Mouse (Mus musculus): ENCODE measurements around the gene Gm11127. TPM values are rescaled to one million over a fixed set of nuclear protein-coding genes. Genes with fewer than 3 reads are reported as not detected.

Gene Gm11127
- total RNA-seq, 4 experiments from 2014 or later: 1.00 to 5.0 (median 2.2) TPM

Other genes starting within 250 kb of the Gm11127 start
- 10 to 100 TPM in 1 of 4 experiments, 1 to 10 TPM in 3; 4.9 to 11.0 (median 7.3) TPM for gene Ier3, start 236.7 kb downstream of the Gm11127 start, total RNA-seq (2022)
- gene Flot1, start 235.1 kb downstream of the Gm11127 start, total RNA-seq (2022): 100 to 1,000 TPM; 124 to 142 (median 137) TPM
- gene Tubb5, start 220.1 kb downstream of the Gm11127 start, total RNA-seq (2022): 100 to 1,000 TPM; 339 to 357 (median 343) TPM
- 10 to 100 TPM; 16.9 to 20.1 (median 18.3) TPM for gene Mdc1, start 216.9 kb downstream of the Gm11127 start, total RNA-seq (2022)
- 1 to 10 TPM; 1.8 to 3.7 (median 1.9) TPM for gene Nrm, start 197.1 kb downstream of the Gm11127 start, total RNA-seq (2022)
- 10 to 100 TPM in 2 of 4 experiments, 1 to 10 TPM in 2; 6.5 to 19.5 (median 12.8) TPM for gene Ppp1r18, start 192.8 kb downstream of the Gm11127 start, total RNA-seq (2022)
- 10 to 100 TPM; 28.3 to 35.3 (median 31.4) TPM for gene Dhx16, start 178.6 kb downstream of the Gm11127 start, total RNA-seq (2022)
- 10 to 100 TPM; 45.9 to 61.4 (median 50.0) TPM for gene 2310061I04Rik, start 160.9 kb downstream of the Gm11127 start, total RNA-seq (2022)
- 10 to 100 TPM; 53.2 to 64.1 (median 60.0) TPM for gene Atat1, start 148.3 kb downstream of the Gm11127 start, total RNA-seq (2022)
- gene Mrps18b, start 142.0 kb downstream of the Gm11127 start, total RNA-seq (2022): 10 to 100 TPM; 39.0 to 57.9 (median 42.8) TPM
- gene Ppp1r10, start 141.9 kb downstream of the Gm11127 start, total RNA-seq (2022): 10 to 100 TPM; 71.6 to 79.8 (median 74.6) TPM
- gene Abcf1, start 88.6 kb downstream of the Gm11127 start, total RNA-seq (2022): 10 to 100 TPM; 68.3 to 76.5 (median 72.7) TPM
- gene Gnl1, start 78.5 kb downstream of the Gm11127 start, total RNA-seq (2022): 100 to 1,000 TPM; 135 to 141 (median 138) TPM
- gene Prr3, start 78.1 kb downstream of the Gm11127 start, total RNA-seq (2022): 10 to 100 TPM; 40.5 to 52.4 (median 45.4) TPM
- gene H2-T24, start 37.8 kb downstream of the Gm11127 start, total RNA-seq (2022): 1 to 10 TPM in 3 of 4 experiments, under 1 TPM in 1; 0.80 to 4.4 (median 2.6) TPM
- gene H2-T23, start 25.5 kb downstream of the Gm11127 start, total RNA-seq (2022): 10 to 100 TPM in 2 of 4 experiments, 1 to 10 TPM in 2; 6.6 to 30.9 (median 14.2) TPM
- 10 to 100 TPM; 15.7 to 18.4 (median 16.5) TPM for gene H2-T22, start 15.6 kb downstream of the Gm11127 start, total RNA-seq (2022)
- gene Gm6034, start 15.4 kb downstream of the Gm11127 start, total RNA-seq (2022): not detected
- under 1 TPM in 3 of 4 experiments, not detected in 1; 0.22 to 0.61 (median 0.28) TPM for gene Gm19684, start 63.3 kb upstream of the Gm11127 start, total RNA-seq (2022)
- gene Gm7030, start 71.1 kb upstream of the Gm11127 start, total RNA-seq (2022): under 1 TPM in 1 of 4 experiments, not detected in 3; 0.57 TPM
- gene Gm8909, start 110.2 kb upstream of the Gm11127 start, total RNA-seq (2022): not detected
- gene H2-T3, start 131.9 kb upstream of the Gm11127 start, total RNA-seq (2022): not detected
- gene Rpp21, start 199.7 kb upstream of the Gm11127 start, total RNA-seq (2022): 10 to 100 TPM; 39.1 to 50.1 (median 45.3) TPM
- 10 to 100 TPM; 23.2 to 27.7 (median 25.4) TPM for gene Trim39, start 213.9 kb upstream of the Gm11127 start, total RNA-seq (2022)
- not detected for gene H2-M10.2, start 228.1 kb upstream of the Gm11127 start, total RNA-seq (2022)

Data from layer of hippocampus, adult 8-10 months (tissue).